Mouse (Mus musculus): ENCODE measurements around the gene Pkd1l3.

Pkd1l3 gene

DNA sequence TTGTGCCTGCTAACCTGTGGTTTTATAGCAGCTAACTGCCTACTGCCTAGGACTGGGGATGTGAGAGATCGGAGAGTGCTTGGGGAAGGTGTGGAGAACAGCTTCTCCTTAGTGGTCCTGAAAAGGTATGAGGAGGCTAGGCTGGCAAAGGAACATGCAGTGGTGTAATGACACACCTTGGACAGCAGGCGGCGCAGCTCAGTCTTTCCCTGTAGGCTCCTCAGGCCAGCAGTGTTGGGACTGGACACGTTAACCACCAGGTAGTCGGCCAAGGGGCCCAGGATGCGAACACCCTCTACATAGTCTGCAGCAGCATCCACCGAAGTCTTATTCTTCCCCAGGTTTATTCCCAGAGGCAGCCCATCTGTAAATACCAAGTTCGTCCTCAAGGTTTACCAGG lies 18.5 kb upstream of the Pkd1l3 start:
- Histone ChIP-seq H3K36me3 (ENCODE audit: control insufficient read depth, insufficient read depth, low read length, poor library complexity, severe bottlenecking) (peaks cover 6% of the 10 kb centered on the region; the same call in 1 of the 2 replicates), H3K27me3 (ENCODE audit: control insufficient read depth, insufficient read depth, low read length, poor library complexity, severe bottlenecking) (no peaks in the 10 kb centered on the region)
- DNase-seq (ENCODE audit: low read depth, low spot score): peak; percentile 74

DNA sequence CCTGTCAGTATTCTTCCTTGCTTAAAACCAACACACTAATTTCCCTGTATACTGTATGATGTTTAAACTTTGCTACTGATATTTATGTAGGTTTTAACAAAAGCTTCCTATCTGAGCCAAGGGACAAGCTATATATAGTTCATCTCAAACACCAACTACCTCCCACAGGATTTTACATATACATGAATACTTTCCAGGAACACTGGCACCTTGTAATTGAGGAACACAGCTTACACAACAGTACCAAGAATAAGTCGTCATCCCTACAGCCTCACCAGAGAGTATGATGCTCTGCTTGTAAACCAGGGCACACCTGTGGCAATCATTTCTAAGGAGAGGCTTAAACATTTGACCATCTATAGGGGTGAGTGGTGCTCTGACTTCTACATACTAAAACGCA lies 7.6 kb upstream of the Pkd1l3 start:
- no peaks in the 10 kb centered on the region for H3K27me3 ChIP-seq (ENCODE audit: control insufficient read depth, insufficient read depth, low read length, poor library complexity, severe bottlenecking)
- DNase-seq (ENCODE audit: low read depth, low spot score): no peak
- peaks cover 7% of the 10 kb centered on the region; the same call in 1 of the 2 replicates for H3K36me3 ChIP-seq (ENCODE audit: control insufficient read depth, insufficient read depth, low read length, poor library complexity, severe bottlenecking)

DNA sequence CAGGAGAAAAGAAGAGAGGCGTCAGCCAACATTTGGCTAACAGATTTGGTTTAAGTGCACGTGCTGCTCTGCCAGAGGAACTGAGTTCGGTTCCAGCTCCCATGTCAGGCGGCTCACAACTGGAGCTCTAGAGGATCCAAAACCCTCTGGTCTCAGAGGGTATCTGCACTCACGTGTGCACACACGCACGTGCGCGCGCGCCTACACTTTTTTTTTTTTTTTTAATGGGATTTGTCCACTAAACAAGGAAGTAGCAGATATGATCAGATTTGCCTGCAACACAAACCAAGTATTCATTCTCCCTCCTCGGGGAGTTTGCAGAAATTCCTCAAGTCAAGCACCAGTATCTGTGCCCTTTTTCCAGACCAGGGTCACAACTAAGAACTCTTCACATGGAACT lies 6.7 kb upstream of the Pkd1l3 start:
- DNase-seq (ENCODE audit: low read depth, low spot score): peak; percentile 14
- H3K36me3 ChIP-seq (ENCODE audit: control insufficient read depth, insufficient read depth, low read length, poor library complexity, severe bottlenecking): peaks cover 5% of the 10 kb centered on the region; the same call in 1 of the 2 replicates
- H3K27me3 ChIP-seq (ENCODE audit: control insufficient read depth, insufficient read depth, low read length, poor library complexity, severe bottlenecking): no peaks in the 10 kb centered on the region

DNA sequence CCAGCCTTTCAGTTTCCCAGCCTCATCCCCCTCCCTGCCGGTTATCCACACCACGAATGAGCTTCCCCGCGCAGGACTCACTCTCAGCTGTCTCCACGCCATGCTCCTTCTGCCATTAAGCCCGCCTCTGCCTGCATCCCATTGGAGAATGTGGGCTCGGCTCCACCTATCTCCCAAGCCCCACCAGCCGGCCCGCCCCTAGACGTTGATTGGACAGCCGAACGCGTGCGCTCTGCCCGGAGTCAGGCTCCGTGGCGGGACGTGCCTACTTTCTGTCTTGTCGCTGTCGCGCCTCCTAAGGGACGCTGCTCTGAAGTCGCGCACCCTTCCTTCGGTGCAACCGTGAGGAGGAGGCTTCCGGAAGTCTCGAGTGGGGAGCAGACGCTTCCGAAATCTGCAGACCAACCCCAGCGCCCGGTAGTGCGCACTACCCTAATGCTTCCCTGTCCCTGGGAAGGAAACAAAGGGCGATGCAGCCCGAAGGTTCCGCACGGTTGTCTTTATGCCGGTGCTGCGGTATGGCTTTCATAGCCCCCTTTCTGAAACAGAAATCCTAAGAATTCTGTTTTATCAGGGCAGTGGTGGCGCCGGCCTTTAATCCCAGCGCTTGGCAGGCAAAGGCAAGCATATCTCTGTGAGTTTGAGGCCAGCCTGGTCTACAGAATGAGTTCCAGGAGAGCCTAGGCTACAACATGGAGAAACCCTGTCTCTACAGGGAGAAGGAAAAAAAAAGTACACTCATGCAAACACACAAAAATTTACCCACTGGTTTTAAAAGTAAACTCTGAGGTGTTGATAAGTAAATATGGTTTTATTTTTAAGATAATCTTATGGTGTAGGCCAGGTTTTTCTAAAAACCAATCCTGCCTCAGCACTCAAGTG lies 5.8 kb upstream of the Pkd1l3 start, which contains the start of gene Dhodh:
Dhodh (minus strand) TSS at position 403 of the 882 bp plus-strand sequence.
- Histone ChIP-seq H3K27me3 (ENCODE audit: control insufficient read depth, insufficient read depth, low read length, poor library complexity, severe bottlenecking) (no peaks in the 10 kb centered on the region), H3K36me3 (ENCODE audit: control insufficient read depth, insufficient read depth, low read length, poor library complexity, severe bottlenecking) (peaks cover 4% of the 10 kb centered on the region; the same call in 1 of the 2 replicates)
- peak; percentile 97 for DNase-seq (ENCODE audit: low read depth, low spot score)

DNA sequence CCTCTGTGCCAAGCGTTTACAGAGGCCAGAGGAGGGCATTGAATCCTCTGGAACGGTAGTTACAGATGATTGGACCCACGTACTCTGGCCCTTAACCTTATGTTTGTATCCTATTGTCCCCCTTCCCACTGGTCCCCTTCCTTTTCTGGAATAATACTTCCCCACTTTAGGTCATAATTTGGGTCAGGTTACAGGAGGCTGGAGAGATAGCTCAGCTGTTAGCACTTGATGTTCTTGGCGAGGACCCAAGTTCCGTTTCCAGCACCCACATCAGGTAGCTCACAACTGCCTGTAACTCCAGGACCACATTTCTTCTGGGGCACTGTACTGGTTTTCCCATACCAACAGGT lies 5.2 kb upstream of the Pkd1l3 start:
- DNase-seq (ENCODE audit: low read depth, low spot score): no peak
- Histone ChIP-seq H3K27me3 (ENCODE audit: control insufficient read depth, insufficient read depth, low read length, poor library complexity, severe bottlenecking) (no peaks in the 10 kb centered on the region), H3K36me3 (ENCODE audit: control insufficient read depth, insufficient read depth, low read length, poor library complexity, severe bottlenecking) (peaks cover 4% of the 10 kb centered on the region; the same call in 1 of the 2 replicates)

DNA sequence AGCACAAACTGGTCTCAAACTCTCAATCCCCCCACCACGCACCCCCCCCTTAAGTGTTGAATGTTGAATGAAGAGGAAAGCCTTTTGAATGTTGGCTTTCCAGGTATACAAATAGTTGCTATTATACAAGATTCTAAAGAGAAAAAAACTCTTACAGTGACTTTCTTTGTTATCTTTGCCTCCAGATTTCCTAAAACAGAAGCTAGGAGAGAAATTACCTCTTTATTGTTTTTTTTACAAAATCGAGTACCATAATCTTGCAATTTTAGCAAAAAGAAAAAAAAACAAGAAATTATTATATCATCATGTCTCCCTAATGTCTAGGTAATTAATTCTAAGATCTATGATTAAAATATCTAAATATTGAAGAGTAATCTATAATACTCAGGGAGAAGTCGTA lies 1.3 kb downstream of the Pkd1l3 start:
- no peak for DNase-seq (ENCODE audit: low read depth, low spot score)

DNA sequence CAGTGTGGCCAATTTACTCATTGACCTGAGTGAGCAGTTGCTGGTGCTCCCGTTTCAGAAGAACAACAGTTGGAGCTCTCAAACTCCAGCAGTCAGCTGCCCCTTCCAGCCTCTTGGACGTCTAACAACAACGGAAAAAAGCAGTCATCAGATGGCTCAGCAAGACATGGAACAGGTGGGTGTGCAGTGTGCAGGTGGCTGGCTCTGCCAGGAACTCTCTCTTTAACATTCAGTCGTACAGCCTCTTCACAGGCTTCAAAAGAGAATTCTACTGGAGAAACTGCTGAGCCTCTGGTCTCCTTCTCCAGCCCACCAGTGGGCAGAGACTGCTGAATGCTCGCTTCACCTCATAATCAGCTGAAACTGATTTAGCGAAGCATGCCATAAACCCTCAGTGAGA lies 14.3 kb downstream of the Pkd1l3 start:
- Histone ChIP-seq H3K27me3 (ENCODE audit: control insufficient read depth, insufficient read depth, low read length, poor library complexity, severe bottlenecking) (no peaks in the 10 kb centered on the region), H3K36me3 (ENCODE audit: control insufficient read depth, insufficient read depth, low read length, poor library complexity, severe bottlenecking) (no peaks in the 10 kb centered on the region)
- DNase-seq (ENCODE audit: low read depth, low spot score): no peak

More for the DNA sequence above, 1.3 kb downstream of the Pkd1l3 start:
- Histone ChIP-seq H3K36me3 (ENCODE audit: control insufficient read depth, insufficient read depth, low read length, poor library complexity, severe bottlenecking) (no peaks in the 10 kb centered on the region), H3K27me3 (ENCODE audit: control insufficient read depth, insufficient read depth, low read length, poor library complexity, severe bottlenecking) (no peaks in the 10 kb centered on the region)

DNA sequence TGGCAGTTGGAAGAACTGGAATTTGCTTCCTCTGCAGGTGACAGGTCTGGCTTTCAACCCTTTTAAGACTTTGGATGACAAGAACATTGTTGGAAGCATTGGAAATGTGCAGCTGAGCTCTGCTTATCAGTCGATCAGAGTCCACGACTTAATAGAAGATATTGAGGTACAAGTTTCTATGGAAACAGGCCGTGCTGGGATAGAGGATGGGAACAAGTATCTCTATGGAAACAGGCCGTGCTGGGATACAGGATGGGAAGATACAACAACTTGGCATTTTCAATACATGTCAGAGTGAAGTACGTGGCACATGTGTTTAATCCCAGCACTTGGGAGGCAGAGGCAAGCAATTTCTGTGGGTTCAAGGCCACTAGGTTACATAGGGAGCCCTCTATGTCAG lies 18.2 kb downstream of the Pkd1l3 start:
- Histone ChIP-seq H3K27me3 (ENCODE audit: control insufficient read depth, insufficient read depth, low read length, poor library complexity, severe bottlenecking) (no peaks in the 10 kb centered on the region), H3K36me3 (ENCODE audit: control insufficient read depth, insufficient read depth, low read length, poor library complexity, severe bottlenecking) (no peaks in the 10 kb centered on the region)
- DNase-seq (ENCODE audit: low read depth, low spot score): no peak

DNA sequence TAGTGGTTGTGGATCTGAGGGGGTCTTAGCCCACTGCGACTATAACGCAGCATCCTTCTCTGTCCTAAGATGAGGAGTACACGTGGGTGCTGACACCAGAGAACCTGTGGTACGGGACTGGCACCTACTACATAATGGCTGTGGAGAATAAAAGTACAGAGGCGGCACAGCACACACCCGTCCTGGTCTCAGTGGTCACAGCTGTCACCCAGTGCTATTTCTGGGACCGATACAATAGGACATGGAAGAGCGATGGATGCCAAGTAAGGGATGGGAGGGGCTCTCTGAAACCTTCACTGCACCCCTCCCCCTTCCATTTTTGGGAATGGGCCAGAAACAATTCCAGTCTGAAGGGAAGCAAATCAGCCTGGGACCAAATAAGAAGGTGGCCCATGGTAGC lies 20.8 kb downstream of the Pkd1l3 start:
- no peak for DNase-seq (ENCODE audit: low read depth, low spot score)
- Histone ChIP-seq H3K27me3 (ENCODE audit: control insufficient read depth, insufficient read depth, low read length, poor library complexity, severe bottlenecking) (no peaks in the 10 kb centered on the region), H3K36me3 (ENCODE audit: control insufficient read depth, insufficient read depth, low read length, poor library complexity, severe bottlenecking) (no peaks in the 10 kb centered on the region)

DNA sequence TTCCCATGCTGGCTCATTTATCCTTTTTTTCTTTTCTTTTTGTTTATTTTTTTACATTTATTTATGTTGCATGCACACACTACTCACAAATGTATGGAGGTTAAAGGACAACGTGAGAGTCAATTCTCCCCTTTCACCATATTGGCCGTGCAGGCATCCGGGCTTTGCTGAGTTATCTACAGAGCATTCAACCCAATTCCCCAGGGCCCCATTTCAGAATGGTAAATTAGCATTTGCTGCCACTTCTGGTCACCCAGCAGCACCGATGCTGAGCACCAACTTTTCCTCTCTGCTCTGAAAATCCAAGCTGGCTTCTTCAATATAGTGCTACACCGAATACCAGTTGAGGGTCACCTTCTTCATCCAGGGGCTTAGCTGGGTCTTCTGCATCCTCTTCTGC lies 24.5 kb downstream of the Pkd1l3 start:
- no peak for DNase-seq (ENCODE audit: low read depth, low spot score)
- Histone ChIP-seq H3K36me3 (ENCODE audit: control insufficient read depth, insufficient read depth, low read length, poor library complexity, severe bottlenecking) (no peaks in the 10 kb centered on the region), H3K27me3 (ENCODE audit: control insufficient read depth, insufficient read depth, low read length, poor library complexity, severe bottlenecking) (no peaks in the 10 kb centered on the region)

DNA sequence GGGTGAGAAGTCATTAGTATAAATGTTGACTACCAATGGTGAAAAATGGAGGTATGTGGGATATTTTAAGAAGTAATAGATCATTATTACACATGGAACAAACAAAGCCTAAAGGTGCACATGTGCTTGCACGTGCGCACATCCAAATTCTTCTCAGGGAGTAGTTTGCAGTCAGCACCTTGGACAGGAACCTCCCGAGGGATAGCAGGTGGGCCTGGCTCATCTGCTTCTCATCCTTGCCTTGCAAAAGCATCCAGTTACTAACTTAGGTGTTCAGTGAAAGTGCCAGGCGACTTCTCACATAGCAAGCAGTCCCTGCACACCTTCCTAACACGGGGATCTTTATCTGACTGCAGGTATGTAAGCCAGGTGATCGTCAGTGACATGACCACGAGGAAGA lies 26.1 kb downstream of the Pkd1l3 start:
- H3K36me3 ChIP-seq (ENCODE audit: control insufficient read depth, insufficient read depth, low read length, poor library complexity, severe bottlenecking): no peaks in the 10 kb centered on the region
- DNase-seq (ENCODE audit: low read depth, low spot score): no peak
- no peaks in the 10 kb centered on the region for H3K27me3 ChIP-seq (ENCODE audit: control insufficient read depth, insufficient read depth, low read length, poor library complexity, severe bottlenecking)

DNA sequence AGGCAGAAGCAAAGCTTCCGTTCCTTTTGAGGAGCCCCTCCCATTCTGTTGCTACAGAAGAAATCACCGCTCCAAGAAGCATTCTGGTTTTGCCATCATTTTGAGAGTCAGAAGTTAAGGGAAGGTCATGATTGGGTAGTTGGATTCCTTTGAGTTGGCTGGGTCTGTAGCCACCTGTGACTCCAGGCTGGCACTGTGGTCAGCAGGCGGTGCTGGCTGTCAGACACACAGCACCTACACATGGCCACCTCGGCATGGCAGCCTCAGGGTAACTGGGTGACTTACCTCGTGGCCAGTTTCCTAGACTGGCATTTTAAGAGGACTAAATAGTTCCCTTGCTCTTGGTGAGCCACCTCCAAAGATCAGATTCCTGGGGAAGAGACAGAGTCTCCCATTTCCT lies 26.9 kb downstream of the Pkd1l3 start:
- H3K36me3 ChIP-seq (ENCODE audit: control insufficient read depth, insufficient read depth, low read length, poor library complexity, severe bottlenecking): no peaks in the 10 kb centered on the region
- no peak for DNase-seq (ENCODE audit: low read depth, low spot score)
- H3K27me3 ChIP-seq (ENCODE audit: control insufficient read depth, insufficient read depth, low read length, poor library complexity, severe bottlenecking): no peaks in the 10 kb centered on the region

DNA sequence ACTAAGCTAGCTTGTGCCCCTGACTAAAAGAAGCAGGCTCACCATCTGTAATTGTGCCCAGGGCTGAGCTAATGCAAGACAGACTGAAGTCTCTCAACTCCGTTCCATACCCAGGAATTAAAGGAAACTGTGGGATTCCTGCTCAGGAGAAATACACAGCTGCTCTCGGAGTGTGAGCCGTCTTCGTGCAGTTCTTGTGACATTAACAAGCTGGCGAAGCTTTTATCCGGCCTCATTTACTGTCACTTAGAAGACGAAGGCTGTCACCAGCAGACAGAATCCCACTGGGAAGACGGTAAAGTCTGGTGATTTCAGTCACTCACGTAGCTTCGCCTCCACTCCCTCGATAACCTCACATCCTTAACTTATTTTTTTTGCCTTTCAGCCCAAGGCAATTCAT lies 33.0 kb downstream of the Pkd1l3 start:
- no peak for DNase-seq (ENCODE audit: low read depth, low spot score)
- no peaks in the 10 kb centered on the region for H3K27me3 ChIP-seq (ENCODE audit: control insufficient read depth, insufficient read depth, low read length, poor library complexity, severe bottlenecking)
- no peaks in the 10 kb centered on the region for H3K36me3 ChIP-seq (ENCODE audit: control insufficient read depth, insufficient read depth, low read length, poor library complexity, severe bottlenecking)

DNA sequence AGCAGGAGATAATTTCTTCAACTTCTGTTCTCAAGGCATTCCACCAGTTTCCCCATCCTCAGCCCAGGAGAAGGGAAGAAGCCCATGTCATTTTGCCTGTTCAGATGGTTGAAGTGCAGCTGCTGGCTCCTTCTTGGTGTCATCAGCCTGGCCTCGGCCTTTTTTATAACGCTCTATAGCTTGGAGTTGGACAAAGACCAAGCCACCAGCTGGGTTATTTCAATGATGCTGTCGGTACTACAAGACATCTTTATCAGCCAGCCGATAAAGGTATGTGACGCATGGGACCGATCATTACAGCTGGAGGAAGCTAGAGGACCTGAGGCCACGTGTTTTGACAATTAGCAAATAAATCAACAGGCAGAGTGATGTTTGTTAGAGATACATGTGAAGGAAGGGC lies 34.2 kb downstream of the Pkd1l3 start:
- DNase-seq (ENCODE audit: low read depth, low spot score): no peak
- Histone ChIP-seq H3K27me3 (ENCODE audit: control insufficient read depth, insufficient read depth, low read length, poor library complexity, severe bottlenecking) (no peaks in the 10 kb centered on the region), H3K36me3 (ENCODE audit: control insufficient read depth, insufficient read depth, low read length, poor library complexity, severe bottlenecking) (no peaks in the 10 kb centered on the region)

DNA sequence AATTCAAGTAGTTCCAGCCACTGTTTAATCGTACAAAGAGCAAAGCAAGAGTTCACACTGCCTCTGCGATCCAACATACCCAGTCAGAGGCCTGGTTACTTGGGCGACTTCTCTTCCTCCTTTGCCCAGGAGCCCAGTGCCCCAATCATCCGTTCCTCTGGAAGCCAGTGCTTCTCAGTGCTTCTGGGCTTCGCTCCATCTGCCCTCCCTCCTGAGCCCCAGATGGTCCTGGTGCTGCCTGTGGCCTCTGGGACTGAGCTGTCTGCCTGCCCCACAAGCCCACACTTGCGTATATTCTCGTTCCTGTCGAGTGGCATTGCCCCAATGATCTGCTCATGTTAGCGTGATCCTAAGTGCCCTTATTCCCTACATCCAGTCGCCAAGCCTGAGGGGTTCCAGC lies 36.5 kb downstream of the Pkd1l3 start:
- H3K27me3 ChIP-seq (ENCODE audit: control insufficient read depth, insufficient read depth, low read length, poor library complexity, severe bottlenecking): no peaks in the 10 kb centered on the region
- DNase-seq (ENCODE audit: low read depth, low spot score): no peak
- H3K36me3 ChIP-seq (ENCODE audit: control insufficient read depth, insufficient read depth, low read length, poor library complexity, severe bottlenecking): no peaks in the 10 kb centered on the region

DNA sequence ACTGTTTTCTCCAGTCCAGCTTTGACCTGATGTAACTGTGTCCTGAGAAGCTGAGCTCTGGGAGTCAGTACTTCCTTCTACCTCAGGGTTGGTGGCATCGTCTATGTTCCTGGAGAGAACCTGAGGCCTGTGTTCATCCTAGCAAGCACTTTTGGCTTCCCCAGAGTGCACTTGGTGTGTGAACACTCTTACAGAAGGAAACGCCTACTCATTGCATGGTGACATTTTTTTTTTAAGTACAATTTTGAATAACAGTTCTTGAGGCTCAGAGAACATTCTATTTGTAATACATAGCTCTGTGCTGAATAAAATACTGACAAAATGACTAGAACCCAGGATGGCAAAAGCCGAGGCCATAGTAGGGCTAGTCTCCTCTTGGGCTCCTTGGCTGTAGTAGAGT lies 42.5 kb downstream of the Pkd1l3 start:
- Histone ChIP-seq H3K27me3 (ENCODE audit: control insufficient read depth, insufficient read depth, low read length, poor library complexity, severe bottlenecking) (no peaks in the 10 kb centered on the region), H3K36me3 (ENCODE audit: control insufficient read depth, insufficient read depth, low read length, poor library complexity, severe bottlenecking) (no peaks in the 10 kb centered on the region)
- no peak for DNase-seq (ENCODE audit: low read depth, low spot score)
